Mouse (Mus musculus): Measurements from ENCODE around the gene Prss23. TPM values are rescaled to one million over a fixed set of nuclear protein-coding genes. Genes with fewer than 3 reads are reported as not detected.

Prss23 gene
- polyA plus RNA-seq, 1 experiment from 2014 or later: 34.9 TPM

DNA sequence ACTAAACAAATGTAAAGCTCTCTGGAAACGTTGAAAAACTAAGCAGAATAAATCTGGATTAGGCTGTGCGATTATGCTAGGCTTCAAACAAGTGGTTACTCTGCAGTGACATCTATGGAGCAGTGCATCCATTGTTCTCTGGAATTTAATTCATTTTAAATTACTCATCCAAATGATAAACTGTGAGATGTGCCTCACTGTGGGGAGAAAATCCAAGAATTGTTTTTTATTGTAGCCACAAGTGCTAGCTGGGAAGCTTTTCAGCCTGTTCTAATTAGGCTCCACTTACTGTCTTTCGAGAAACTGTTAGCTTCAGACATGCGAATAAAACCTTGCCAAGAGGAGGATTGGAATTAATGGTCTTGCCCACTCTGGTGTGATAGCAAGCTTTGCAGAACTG, 18.3 kb downstream of the Prss23 start:
- ATAC-seq (ENCODE audit: insufficient number of reproducible peaks, low FRiP score): no peak
- Histone ChIP-seq H3K4me3 (no peak overlapping the region), H3K27ac (ENCODE audit: poor library complexity, severe bottlenecking) (no peak overlapping the region), H3K27me3 (replicated peaks) (0 out of 2 replicates have a peak, but pooled peaks cover 3% of the 10 kb centered on the region), H3K4me2 (no peak overlapping the region), H3K4me1 (replicated peaks) (no peaks in the 10 kb centered on the region), H3K36me3 (0 out of 2 replicates have a peak, but pooled peaks cover 7% of the 10 kb centered on the region), H3K9ac (no peak overlapping the region), H3K9me3 (replicated peaks) (no peaks in the 10 kb centered on the region)
- 78% methylated on average over 4 of the region's 4 CpGs for WGBS

- Histone ChIP-seq H3K4me1 (replicated peaks) (0 out of 2 replicates have a peak, but pooled peaks cover 3% of the 10 kb centered on the region), H3K27me3 (replicated peaks) (no peaks in the 10 kb centered on the region), H3K9ac (0 out of 2 replicates have a peak overlapping the region, but pooled peaks have one; percentile 28), H3K27ac (ENCODE audit: poor library complexity, severe bottlenecking) (no peak overlapping the region), H3K4me2 (peak overlapping the region; percentile 60), H3K36me3 (no peaks in the 10 kb centered on the region), H3K4me3 (peak overlapping the region; percentile 23), H3K9me3 (replicated peaks) (no peaks in the 10 kb centered on the region)
- 29% methylated on average over 17 of the region's 17 CpGs for WGBS
- no peak for ATAC-seq (ENCODE audit: insufficient number of reproducible peaks, low FRiP score)
These were observed 27.3 kb downstream of the Prss23 start for GRCm38 (mm10) chr7:89499516-89500307.

GRCm38 (mm10) chr7:89483769-89484568, 43.0 kb downstream of the Prss23 start:
- peaks cover 4% of the 10 kb centered on the region; the same call in 1 of the 2 replicates for H3K4me1 ChIP-seq (replicated peaks)
- no peak overlapping the region for H3K9ac ChIP-seq
- no peak overlapping the region for H3K4me2 ChIP-seq
- no peak overlapping the region for H3K27ac ChIP-seq (ENCODE audit: poor library complexity, severe bottlenecking)
- H3K27me3 ChIP-seq (replicated peaks): no peaks in the 10 kb centered on the region
- no peaks in the 10 kb centered on the region for H3K9me3 ChIP-seq (replicated peaks)
- no peak overlapping the region for H3K4me3 ChIP-seq
- no peak; the same call in 1 of the 2 replicates for ATAC-seq (ENCODE audit: insufficient number of reproducible peaks, low FRiP score)
- no peaks in the 10 kb centered on the region for H3K36me3 ChIP-seq
- 46% methylated on average over 7 of the region's 7 CpGs for WGBS

GRCm38 (mm10) chr7:89481723-89482122, 45.3 kb downstream of the Prss23 start:
- Histone ChIP-seq H3K36me3 (no peaks in the 10 kb centered on the region), H3K9me3 (replicated peaks) (no peaks in the 10 kb centered on the region), H3K4me1 (replicated peaks) (peaks cover 8% of the 10 kb centered on the region; the same call in 1 of the 2 replicates), H3K9ac (no peak overlapping the region), H3K4me2 (no peak overlapping the region), H3K27ac (ENCODE audit: poor library complexity, severe bottlenecking) (no peak overlapping the region), H3K27me3 (replicated peaks) (no peaks in the 10 kb centered on the region), H3K4me3 (no peak overlapping the region)
- no peak for ATAC-seq (ENCODE audit: insufficient number of reproducible peaks, low FRiP score)
- WGBS: 57% methylated on average over 3 of the region's 3 CpGs

GRCm38 (mm10) chr7:89478490-89478889, 48.5 kb downstream of the Prss23 start:
- no peaks in the 10 kb centered on the region for H3K36me3 ChIP-seq
- no peak overlapping the region for H3K27ac ChIP-seq (ENCODE audit: poor library complexity, severe bottlenecking)
- H3K9ac ChIP-seq: no peak overlapping the region
- WGBS: 74% methylated on average over 2 of the region's 2 CpGs
- H3K27me3 ChIP-seq (replicated peaks): no peaks in the 10 kb centered on the region
- H3K4me1 ChIP-seq (replicated peaks): peaks cover 3% of the 10 kb centered on the region; the same call in 1 of the 2 replicates
- no peaks in the 10 kb centered on the region for H3K9me3 ChIP-seq (replicated peaks)
- no peak for ATAC-seq (ENCODE audit: insufficient number of reproducible peaks, low FRiP score)
- no peak overlapping the region for H3K4me3 ChIP-seq
- no peak overlapping the region for H3K4me2 ChIP-seq

DNA sequence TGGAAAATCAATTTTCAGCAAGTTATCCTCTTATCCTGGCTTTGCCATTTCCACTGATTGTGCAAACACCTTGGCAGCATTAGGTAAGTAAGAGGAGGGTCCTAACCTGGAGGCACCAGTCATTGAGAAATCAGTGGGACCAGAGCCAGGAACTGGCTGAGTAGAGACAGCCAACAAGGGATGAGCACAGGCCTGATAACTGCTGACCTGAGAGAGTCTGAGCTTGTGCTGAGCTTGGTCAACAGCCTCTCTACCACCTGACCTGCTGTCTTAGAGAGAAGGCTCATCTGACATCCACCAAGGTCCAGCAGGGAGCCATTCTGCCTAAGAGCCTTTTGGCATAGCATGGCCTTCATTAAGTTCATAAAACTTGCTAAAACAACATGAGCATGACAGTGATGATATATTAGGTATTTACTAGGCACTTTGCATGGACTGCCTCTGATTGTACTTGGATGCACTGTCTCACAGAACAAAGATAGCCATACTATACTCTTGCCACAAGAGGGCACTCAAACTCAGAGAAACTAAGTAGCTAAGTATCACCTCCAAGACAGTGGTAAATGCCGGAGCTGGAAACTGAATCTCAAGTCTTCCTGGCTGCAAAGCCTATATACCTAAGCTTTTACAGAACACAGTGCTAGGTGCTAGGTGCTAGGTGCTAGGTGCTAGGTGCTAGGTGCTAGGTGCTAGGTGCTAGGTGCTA, 49.5 kb downstream of the Prss23 start:
- Histone ChIP-seq H3K9ac (no peak overlapping the region; the same call in 1 of the 2 replicates), H3K9me3 (replicated peaks) (no peaks in the 10 kb centered on the region), H3K4me2 (no peak overlapping the region), H3K27ac (ENCODE audit: poor library complexity, severe bottlenecking) (no peak overlapping the region), H3K36me3 (no peaks in the 10 kb centered on the region), H3K27me3 (replicated peaks) (no peaks in the 10 kb centered on the region), H3K4me1 (replicated peaks) (peaks cover 6% of the 10 kb centered on the region; the same call in 1 of the 2 replicates), H3K4me3 (no peak overlapping the region)
- no peak; the same call in 1 of the 2 replicates for ATAC-seq (ENCODE audit: insufficient number of reproducible peaks, low FRiP score)
- 6% methylated on average over 1 of the region's 1 CpGs for WGBS

DNA sequence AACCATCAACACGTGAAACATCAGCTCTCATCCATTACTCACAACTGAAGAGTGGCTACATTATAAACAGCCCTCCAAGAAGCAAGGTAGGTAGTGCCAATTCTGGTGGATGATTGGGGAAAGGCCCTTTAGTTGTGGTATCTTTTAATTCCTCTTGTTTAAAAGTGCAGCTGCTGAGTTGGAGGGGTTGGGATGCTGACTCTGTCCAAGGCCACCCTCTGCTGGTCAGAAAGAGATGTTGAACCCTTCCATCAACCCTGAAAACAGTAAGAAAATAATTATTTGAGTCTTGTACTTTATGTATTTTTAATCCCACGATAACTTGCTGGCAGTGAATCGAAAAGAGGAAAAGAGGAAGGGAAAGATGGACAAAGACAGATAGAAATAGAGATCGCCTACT, 53.5 kb downstream of the Prss23 start:
- ATAC-seq (ENCODE audit: insufficient number of reproducible peaks, low FRiP score): no peak
- H3K4me3 ChIP-seq: no peak overlapping the region
- 37% methylated on average over 4 of the region's 4 CpGs for WGBS

DNA sequence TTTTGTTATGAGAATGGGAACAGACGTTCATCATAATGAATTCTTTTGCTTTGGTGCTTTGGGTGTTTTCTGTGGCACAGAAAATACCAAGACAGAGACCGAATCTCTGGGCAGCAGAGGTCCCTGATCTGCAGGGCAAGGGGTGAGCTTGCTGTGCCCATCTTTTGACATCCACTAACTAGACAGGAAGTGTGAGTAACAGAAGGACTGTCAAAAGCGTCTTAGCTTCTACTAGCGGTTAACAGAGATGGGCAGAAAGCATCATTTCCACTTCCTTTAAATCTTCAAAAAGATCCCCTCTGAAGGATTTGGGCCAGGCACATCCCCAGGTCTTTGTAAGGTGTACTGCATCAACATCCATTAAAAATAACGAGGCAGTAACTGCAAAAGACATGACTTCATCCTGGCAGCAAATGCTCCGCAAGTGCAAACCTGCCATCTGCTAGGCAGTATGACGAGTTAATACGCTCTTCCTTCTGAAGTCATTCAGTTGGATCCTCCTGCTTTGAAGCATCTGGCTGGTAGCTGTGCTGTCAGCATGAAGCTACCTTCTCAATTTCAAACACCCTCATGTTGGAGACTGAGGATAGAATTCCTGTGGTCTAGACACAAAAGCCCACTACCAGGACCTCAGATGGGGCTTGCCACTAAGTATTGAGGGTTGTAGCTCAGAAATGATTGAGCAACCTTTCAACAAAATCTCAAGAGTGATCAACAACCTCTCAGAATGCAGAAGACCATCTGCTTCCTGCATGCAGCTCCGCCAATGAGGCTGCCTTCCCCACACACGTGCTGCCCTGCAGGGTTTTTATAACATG, 63.0 kb downstream of the Prss23 start:
- Histone ChIP-seq H3K4me2 (no peak overlapping the region), H3K27me3 (replicated peaks) (no peaks in the 10 kb centered on the region), H3K4me3 (no peak overlapping the region), H3K36me3 (no peaks in the 10 kb centered on the region), H3K9ac (no peak overlapping the region), H3K4me1 (replicated peaks) (peaks cover 17% of the 10 kb centered on the region), H3K27ac (ENCODE audit: poor library complexity, severe bottlenecking) (no peak overlapping the region), H3K9me3 (replicated peaks) (no peaks in the 10 kb centered on the region)
- no peak for ATAC-seq (ENCODE audit: insufficient number of reproducible peaks, low FRiP score)
- 73% methylated on average over 10 of the region's 10 CpGs for WGBS

More for the DNA sequence above, 53.5 kb downstream of the Prss23 start:
- Histone ChIP-seq H3K4me2 (no peak overlapping the region), H3K9me3 (replicated peaks) (no peaks in the 10 kb centered on the region), H3K9ac (no peak overlapping the region), H3K27ac (ENCODE audit: poor library complexity, severe bottlenecking) (no peak overlapping the region), H3K4me1 (replicated peaks) (peaks cover 9% of the 10 kb centered on the region; the same call in 1 of the 2 replicates), H3K36me3 (no peaks in the 10 kb centered on the region), H3K27me3 (replicated peaks) (no peaks in the 10 kb centered on the region)

DNA sequence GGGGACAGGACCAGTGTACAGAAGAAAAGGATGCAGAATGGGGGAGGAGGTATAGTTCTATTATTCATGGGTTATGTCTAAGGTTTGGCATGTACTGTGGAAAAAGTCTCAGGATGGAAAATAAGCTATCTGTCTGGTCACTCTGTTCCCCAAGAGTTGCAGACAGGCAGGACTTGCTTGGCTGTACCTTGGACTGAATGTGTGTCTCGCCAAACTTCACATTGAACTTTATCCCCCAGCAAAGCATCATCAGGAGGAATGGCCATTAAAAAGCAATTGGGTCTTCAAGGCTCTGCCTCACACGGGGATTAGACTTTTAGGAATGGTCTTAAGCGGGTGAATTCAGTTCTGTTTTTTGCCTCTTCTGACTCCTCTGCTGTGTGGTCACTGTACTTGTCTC, 63.7 kb downstream of the Prss23 start:
- H3K9me3 ChIP-seq (replicated peaks): no peaks in the 10 kb centered on the region
- no peak overlapping the region for H3K4me2 ChIP-seq
- no peaks in the 10 kb centered on the region for H3K27me3 ChIP-seq (replicated peaks)
- H3K9ac ChIP-seq: no peak overlapping the region
- no peaks in the 10 kb centered on the region for H3K36me3 ChIP-seq
- H3K27ac ChIP-seq (ENCODE audit: poor library complexity, severe bottlenecking): no peak overlapping the region
- H3K4me1 ChIP-seq (replicated peaks): peaks cover 17% of the 10 kb centered on the region
- no peak for ATAC-seq (ENCODE audit: insufficient number of reproducible peaks, low FRiP score)
- 73% methylated on average over 3 of the region's 3 CpGs for WGBS
- H3K4me3 ChIP-seq: no peak overlapping the region

DNA sequence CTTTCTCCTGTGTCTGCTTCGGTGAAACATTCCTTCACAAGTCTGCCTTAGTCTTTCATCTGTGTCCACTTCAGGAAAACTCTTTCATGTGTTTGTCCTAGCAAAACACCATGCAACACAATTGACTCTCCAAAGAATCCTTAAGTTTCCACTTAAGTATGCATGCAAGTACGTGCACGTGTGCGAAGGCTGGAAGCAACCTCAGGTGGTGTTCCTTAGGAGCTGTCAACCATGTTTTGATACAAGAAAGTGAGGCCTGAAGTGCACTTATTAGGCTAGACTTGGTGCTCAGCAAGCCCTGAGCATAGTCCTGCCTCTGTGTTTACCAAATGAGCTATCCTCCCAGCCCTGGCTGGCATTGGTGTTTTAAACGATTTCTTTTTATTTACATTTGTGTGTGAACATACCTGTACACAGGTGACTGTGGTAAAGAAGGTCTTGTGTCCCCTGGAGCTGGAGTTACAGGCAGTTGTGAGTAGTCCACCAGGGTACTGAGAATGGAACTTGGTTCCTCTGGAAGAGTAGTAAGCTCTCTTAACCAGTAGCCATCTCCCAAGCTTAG, 64.3 kb downstream of the Prss23 start:
- 81% methylated on average over 5 of the region's 5 CpGs for WGBS
- Histone ChIP-seq H3K9ac (no peak overlapping the region), H3K4me2 (no peak overlapping the region), H3K4me3 (no peak overlapping the region), H3K9me3 (replicated peaks) (no peaks in the 10 kb centered on the region), H3K27me3 (replicated peaks) (no peaks in the 10 kb centered on the region), H3K27ac (ENCODE audit: poor library complexity, severe bottlenecking) (no peak overlapping the region), H3K4me1 (replicated peaks) (peaks cover 17% of the 10 kb centered on the region), H3K36me3 (no peaks in the 10 kb centered on the region)
- no peak for ATAC-seq (ENCODE audit: insufficient number of reproducible peaks, low FRiP score)
